Mouse (Mus musculus): ENCODE results near the gene Olfr789.

Gene Olfr789

GRCm38 (mm10) chr10:129484452-129484851 is at the start of gene Olfr789:
Olfr789 (plus strand) TSS chr10:129484752.
- in situ Hi-C loops (cut with MseI, MboI): no loop called here

GRCm38 (mm10) chr10:129461562-129461961 is 23.0 kb upstream of the Olfr789 start, which contains the start of gene Olfr787:
Olfr787 (plus strand) TSS chr10:129461862.
- in situ Hi-C loops (cut with MseI, MboI): no loop called here

DNA sequence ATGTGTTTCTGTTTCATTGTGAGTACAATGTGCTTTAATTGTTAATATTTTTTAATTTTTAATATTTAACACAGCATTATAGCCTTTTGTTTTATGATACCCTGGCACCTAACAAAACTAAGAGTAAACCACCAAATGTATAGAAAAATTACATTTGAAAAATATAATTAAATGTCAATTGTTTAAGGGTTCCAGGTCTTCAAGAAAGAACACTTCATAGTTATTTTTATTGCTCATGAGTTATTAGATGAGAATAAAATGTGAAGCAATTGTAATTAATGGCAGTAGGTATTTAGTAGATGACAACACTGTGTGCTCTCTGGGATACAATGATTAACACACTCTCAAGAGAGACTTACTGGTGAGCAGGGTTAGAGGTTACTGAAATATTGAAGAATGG is 13.9 kb upstream of the Olfr789 start, which contains the start of gene Olfr788:
Olfr788 (plus strand) TSS at position 301 of the 400 bp plus-strand sequence.
- in situ Hi-C loops (cut with MseI, MboI): no loop called here

DNA sequence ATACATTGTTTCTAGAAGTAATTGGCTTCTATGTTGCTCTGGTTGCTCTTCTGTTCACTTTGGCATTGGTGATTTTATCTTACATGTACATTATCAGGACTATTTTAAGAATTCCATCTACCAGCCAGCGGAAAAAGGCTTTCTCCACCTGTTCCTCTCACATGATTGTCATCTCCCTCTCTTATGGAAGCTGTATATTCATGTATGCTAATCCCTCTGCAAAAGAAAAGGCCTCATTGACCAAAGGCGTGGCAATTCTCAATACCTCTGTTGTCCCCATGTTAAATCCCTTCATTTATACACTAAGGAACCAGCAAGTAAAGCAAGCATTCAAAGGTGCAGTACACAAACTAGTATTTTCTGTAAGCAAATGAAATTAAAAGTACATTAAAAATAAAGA is 11.3 kb upstream of the Olfr789 start:
- in situ Hi-C loops (cut with MseI, MboI): no loop called here

DNA sequence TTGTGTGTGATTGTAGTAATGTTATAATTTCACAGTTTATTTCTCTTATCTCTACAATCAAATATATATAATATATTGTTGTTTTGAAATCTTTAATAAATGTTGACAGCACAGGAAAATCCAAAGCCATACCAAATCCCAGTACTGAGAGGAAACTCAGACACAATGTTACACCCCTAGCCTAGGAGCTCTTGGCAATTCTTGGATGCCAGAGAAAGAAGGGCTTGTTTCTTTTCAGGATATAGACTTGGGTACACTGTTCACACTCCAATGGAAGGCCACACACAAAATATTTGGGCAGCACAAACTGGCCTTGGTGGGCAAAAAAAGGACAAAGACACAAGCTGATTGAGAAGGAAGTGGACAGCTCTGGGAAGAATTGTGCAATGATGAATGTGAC is 10.8 kb upstream of the Olfr789 start:
- in situ Hi-C loops (cut with MseI, MboI): no loop called here

DNA sequence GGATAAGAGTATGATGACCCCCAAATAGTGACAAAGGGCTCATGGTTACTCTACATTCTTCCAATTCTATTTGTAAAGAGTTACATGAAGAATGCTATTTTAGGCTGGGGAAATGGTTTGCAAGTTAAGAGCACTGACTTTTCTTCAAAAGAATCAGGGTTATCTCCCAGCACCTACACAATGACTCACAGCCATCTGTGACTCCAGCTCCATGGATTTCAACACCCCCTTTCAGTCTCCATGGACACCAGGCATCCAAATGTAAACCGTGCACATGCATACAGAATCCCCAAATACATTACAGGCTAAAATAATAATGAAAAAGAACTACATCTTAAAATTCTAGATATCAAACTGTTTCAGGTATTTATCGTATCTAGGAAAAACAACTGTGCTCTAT is 5.5 kb downstream of the Olfr789 start:
- in situ Hi-C loops (cut with MseI, MboI): no loop called here

DNA sequence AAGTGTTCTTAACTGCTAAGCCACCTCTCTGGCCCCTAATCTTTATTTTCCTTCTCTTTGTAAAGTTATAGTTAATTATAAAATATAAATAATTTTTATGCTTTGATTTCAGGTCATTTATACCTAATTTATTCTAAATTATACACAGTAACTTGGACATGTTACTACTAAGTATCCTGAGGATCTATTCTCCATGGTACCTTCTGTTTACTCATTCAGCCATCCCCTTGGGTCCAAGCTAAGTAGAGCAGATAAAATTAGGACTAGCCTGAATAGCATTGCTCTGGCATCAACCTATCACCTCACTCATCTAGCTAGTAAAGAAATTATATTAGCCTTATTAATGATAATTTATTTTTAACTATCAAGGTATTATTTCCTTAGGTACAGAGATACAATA is 13.6 kb downstream of the Olfr789 start, which contains the start of gene Olfr790:
Olfr790 (plus strand) TSS at position 301 of the 400 bp plus-strand sequence.
- in situ Hi-C loops (cut with MseI, MboI): no loop called here

GRCm38 (mm10) chr10:129521492-129521891 is 36.9 kb downstream of the Olfr789 start, which contains the start of gene Olfr791:
Olfr791 (plus strand) TSS chr10:129521792.
- in situ Hi-C loops (cut with MseI, MboI): no loop called here

GRCm38 (mm10) chr10:129538862-129539261 is 54.3 kb downstream of the Olfr789 start, which contains the start of gene Olfr792:
Olfr792 (plus strand) TSS chr10:129539162.
- in situ Hi-C loops (cut with MseI, MboI): no loop called here

Data from mouse trophoblast stem cell (cell line).